Mouse (Mus musculus) embryonic facial prominence, embryonic 15.5 days (tissue): ENCODE data around the gene Ttc37. TPM values are rescaled to one million over a fixed set of nuclear protein-coding genes. Genes with fewer than 3 reads are reported as not detected.

Experiments
- polyA plus RNA-seq: library from polyadenylated mRNA; unstranded; fragments of >200 nt; fragmentation: Nextera tagmentation; extraction: Ambion mirVana; gene quantifications from 2 replicates; pipeline ENCODE4 v1.2.1, GENCODE M21; 2015

Ttc37 gene
- polyA plus RNA-seq, 1 experiment from 2014 or later, result 13.0 TPM

Other genes with a start within 250 kb of the Ttc37 start
- gene Rhobtb3, start 154.8 kb upstream of the Ttc37 start, polyA plus RNA-seq, result 31.1 and 32.6 TPM in 2 replicates
- 0.36 and 0.38 TPM in 2 replicates for gene Spata9, start 131.6 kb upstream of the Ttc37 start, polyA plus RNA-seq
- gene Rfesd, start 80.0 kb upstream of the Ttc37 start, polyA plus RNA-seq, result 18.8 and 20.2 TPM in 2 replicates
- not detected in 2 replicates for gene Gpr150, start 41.7 kb upstream of the Ttc37 start, polyA plus RNA-seq
- gene Arsk, start 74 bp upstream of the Ttc37 start, polyA plus RNA-seq, result 7.8 and 9.6 TPM in 2 replicates
- 2.3 and 2.9 TPM in 2 replicates for gene Fam81b, start 206.3 kb downstream of the Ttc37 start, polyA plus RNA-seq